ENCODE assay signal across 17 mouse cellular contexts in the genomic region with DNA sequence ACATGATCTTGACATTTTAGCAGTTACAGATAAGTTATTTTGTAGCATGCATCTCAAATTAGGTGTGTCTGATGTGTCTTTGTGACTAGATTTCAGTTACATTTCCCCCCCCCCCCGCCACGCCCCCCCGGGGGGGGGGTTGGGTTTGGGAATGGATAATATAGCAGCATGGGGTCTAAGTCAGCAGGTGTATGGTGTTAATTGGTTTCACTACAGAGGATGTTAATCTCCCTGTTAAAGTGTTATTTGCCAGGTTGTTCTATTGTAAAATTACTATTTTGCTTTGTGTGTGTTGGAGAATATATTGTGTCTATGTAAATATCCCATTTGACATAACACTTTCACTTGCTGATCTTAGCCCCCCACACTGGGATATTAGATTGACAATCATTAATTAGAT.
"Had no signal": no experiment of that assay in that cellular context is flagged by ENCODE, and none has a peak within 500 bp of the region (broad histone marks: within the 10 kb centered on the region; RNA-seq: fewer than 3 reads in every experiment).

No protein-coding gene starts in this region.

- H3K4me1 ChIP-seq: liver, embryonic 13.5 days; liver, embryonic 15.5 days; lung, embryonic 15.5 days; megakaryocyte, embryonic 14.5 days; midbrain, embryonic 13.5 days; midbrain, embryonic 15.5 days had no signal

- DNase-seq: liver, embryonic 13.5 days; liver, postnatal 0 days; lung, adult 2 months; lung, postnatal 14 days; lung, postnatal 36 days; right cerebral cortex, postnatal 14 days; thymus, adult 18-20 months; thymus, postnatal 14 days; thymus, postnatal 36 days had no signal

- H3K9me3 ChIP-seq: liver, embryonic 13.5 days; liver, embryonic 15.5 days; lung, embryonic 15.5 days; midbrain, embryonic 13.5 days; midbrain, embryonic 15.5 days had no signal

- H3K27ac ChIP-seq: liver, embryonic 13.5 days; liver, embryonic 15.5 days; lung, embryonic 15.5 days; macrophage; midbrain, embryonic 13.5 days; midbrain, embryonic 15.5 days had no signal

- H3K9ac ChIP-seq: liver, embryonic 13.5 days; liver, embryonic 15.5 days; liver, postnatal 0 days; lung, embryonic 15.5 days; midbrain, embryonic 13.5 days; midbrain, embryonic 15.5 days had no signal

- H3K4me3 ChIP-seq: liver, embryonic 13.5 days; liver, embryonic 15.5 days; lung, embryonic 15.5 days; megakaryocyte, embryonic 14.5 days; midbrain, embryonic 13.5 days; midbrain, embryonic 15.5 days had no signal

- ATAC-seq: liver, postnatal 0 days; lung, postnatal 0 days; midbrain, embryonic 15.5 days had no signal

- H3K4me2 ChIP-seq: liver, embryonic 13.5 days; liver, embryonic 15.5 days; lung, embryonic 15.5 days; midbrain, embryonic 11.5 days; midbrain, embryonic 13.5 days; midbrain, embryonic 15.5 days had no signal

- H3K36me3 ChIP-seq: liver, embryonic 13.5 days; liver, embryonic 15.5 days; lung, embryonic 15.5 days; midbrain, embryonic 13.5 days; midbrain, embryonic 15.5 days had no signal

- H3K27me3 ChIP-seq: liver, embryonic 13.5 days; liver, embryonic 15.5 days; lung, embryonic 15.5 days; megakaryocyte, embryonic 14.5 days; midbrain, embryonic 13.5 days; midbrain, embryonic 15.5 days had no signal
